Mouse (Mus musculus) cerebellum, adult 2 months (tissue): ENCODE results near the gene Ssx2ip.

Experiments
- CTCF ChIP-seq: fragments of 200-500 bp; IDR thresholded peaks from 2 replicates; pipeline ENCODE4 v1.5.1; 2011; ENCODE audit warnings: low read depth, mild to moderate bottlenecking, control low read depth, low read length, moderate library complexity, borderline replicate concordance; ENCODE audit not compliant: insufficient read depth
- POLR2A ChIP-seq: fragments of 200-500 bp; IDR thresholded peaks from 2 replicates; pipeline ENCODE4 v1.6.1; 2011; ENCODE audit warnings: low read length, control low read depth, borderline replicate concordance; ENCODE audit not compliant: insufficient read depth

DNA sequence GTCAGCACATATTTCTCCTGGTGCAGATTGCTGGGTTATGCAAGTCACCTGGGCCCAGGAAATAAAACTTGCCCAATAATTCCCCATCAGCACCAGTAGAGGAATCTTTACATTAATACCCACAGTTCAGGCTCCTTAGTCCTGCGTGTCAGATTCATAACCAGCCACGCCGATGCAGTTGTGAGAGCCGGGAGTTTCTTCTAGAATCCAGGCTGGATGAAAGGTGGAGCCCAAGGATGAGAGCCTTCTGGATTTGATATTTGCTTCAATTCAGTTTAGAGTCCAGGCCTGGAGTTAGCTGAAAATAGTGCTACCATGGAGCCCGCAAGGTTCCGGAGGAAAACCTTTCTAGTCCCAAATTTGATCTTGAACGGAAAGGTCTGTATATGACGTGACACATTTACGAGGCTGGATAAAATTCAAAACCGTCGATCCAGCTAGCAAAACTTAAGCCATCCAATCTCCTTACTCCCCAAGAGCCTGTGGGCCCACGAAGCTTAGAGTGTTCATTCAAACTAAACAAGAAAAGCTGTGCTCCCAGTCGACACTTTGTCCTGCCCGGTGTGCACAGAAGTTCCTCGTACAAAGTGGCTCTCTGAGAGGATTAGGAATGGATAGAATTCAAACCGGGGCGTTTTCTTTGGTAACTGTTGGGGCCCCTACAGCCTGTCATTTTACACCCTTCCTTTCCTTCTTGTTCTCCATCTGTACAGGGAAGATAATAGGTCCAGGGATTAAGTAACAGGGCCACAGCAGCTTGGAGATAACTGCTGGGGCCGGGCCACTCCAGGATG is 968 bp downstream of the Ssx2ip start:
- TF ChIP-seq CTCF = no peak
- TF ChIP-seq POLR2A = no peak
